Mouse (Mus musculus): ENCODE results near the gene Ugt1a5.

DNA sequence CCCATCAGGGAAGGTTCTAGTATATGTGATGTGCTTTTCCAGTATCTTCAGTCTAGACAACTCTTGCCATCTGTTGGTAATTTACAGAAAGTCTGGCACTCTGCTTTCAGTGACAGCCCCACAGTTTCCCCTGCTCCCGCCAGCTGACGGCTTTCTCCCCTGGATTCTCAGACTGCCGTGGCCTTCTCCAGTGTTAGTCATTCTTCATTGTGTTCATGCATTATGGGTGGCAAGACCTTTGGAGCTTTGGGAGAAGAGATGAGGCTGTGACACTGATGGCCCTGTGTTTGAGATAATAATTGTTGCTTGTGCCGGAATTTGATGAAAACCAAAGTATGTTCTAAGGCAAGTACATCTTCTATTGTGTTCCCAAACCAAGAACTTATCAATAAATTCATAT, 52.8 kb downstream of the Ugt1a5 start:
- TF ChIP-seq MAFK (IDR thresholded peaks at IDR 0.05; ENCODE audit: borderline replicate concordance, low read depth, low read length) (no peak), CTCF (IDR thresholded peaks at IDR 0.05 in 2 of 3, conservative IDR thresholded peaks at IDR 0.05 in 1 of 3; ENCODE audit: control insufficient read depth in 1 of 3, insufficient read depth in 1 of 3, low read depth in 2 of 3, low read length in 3 of 3, poor library complexity in 1 of 3, severe bottlenecking in 1 of 3) (no peak), E2F4 (IDR thresholded peaks at IDR 0.05; ENCODE audit: borderline replicate concordance, low read depth, low read length) (no peak), JUND (IDR thresholded peaks at IDR 0.05; ENCODE audit: low read depth, low read length) (no peak), POLR2A (IDR thresholded peaks at IDR 0.05; ENCODE audit: control insufficient read depth in 1 of 2, insufficient read depth in 1 of 2, low read depth in 1 of 2, low read length in 2 of 2, poor library complexity in 1 of 2) (no peak), MAX (IDR thresholded peaks at IDR 0.05; ENCODE audit: low read length) (no peak), POLR2AphosphoS2 (IDR thresholded peaks at IDR 0.05; ENCODE audit: low read length) (no peak), EP300 (IDR thresholded peaks at IDR 0.05; ENCODE audit: low read depth in 1 of 2, low read length in 2 of 2) (no peak)
